Comparison of ENCODE assay signal across 25 mouse cellular contexts in genomic region chr13:29650576-29651236, GRCm38 (mm10).
DNase-seq lines count a peak whose midpoint lies in the region; ATAC-seq and TF ChIP-seq lines count a peak whose summit lies in the region.
"Had no signal": no experiment of that assay in that cellular context is flagged by ENCODE, and none has a peak within 500 bp of the region (broad histone marks: within the 10 kb centered on the region; RNA-seq: fewer than 3 reads in every experiment).

No protein-coding gene starts in this region.

- intact Hi-C loops in heart, adult 2 months (cut with DNase I) = no loop called here
- intact Hi-C loops in left cerebral cortex, postnatal 4 days (cut with DNase I) = no loop called here

- H3K4me3 ChIP-seq in heart, adult 2 months = no peak overlapping the region
- H3K4me3 ChIP-seq in intestine, embryonic 15.5 days (replicated peaks) = no peak overlapping the region
- H3K4me3 ChIP-seq: embryonic facial prominence, embryonic 15.5 days; erythroblast, embryonic 14.5 days; forebrain, embryonic 10.5 days; heart, embryonic 15.5 days; hindbrain, embryonic 12.5 days had no signal

- no peaks in the 10 kb centered on the region for H3K27me3 ChIP-seq in heart, adult 2 months (ENCODE audit: control insufficient read depth, insufficient read depth, low read length)
- H3K27me3 ChIP-seq in intestine, embryonic 15.5 days (replicated peaks) = no peaks in the 10 kb centered on the region
- H3K27me3 ChIP-seq: CH12.LX; embryonic facial prominence, embryonic 15.5 days; heart, embryonic 15.5 days; hindbrain, embryonic 12.5 days had no signal

- no peak overlapping the region for H3K4me2 ChIP-seq in intestine, embryonic 15.5 days (replicated peaks)
- H3K4me2 ChIP-seq: embryonic facial prominence, embryonic 15.5 days; heart, embryonic 11.5 days; heart, embryonic 15.5 days; hindbrain, embryonic 12.5 days had no signal

- TF ChIP-seq POLR2A in heart, adult 2 months (IDR thresholded peaks at IDR 0.05; ENCODE audit: insufficient read depth, low read depth, low read length) = no peak

- no peaks in the 10 kb centered on the region for H3K9me3 ChIP-seq in intestine, embryonic 15.5 days
- H3K9me3 ChIP-seq: embryonic facial prominence, embryonic 15.5 days; forebrain, embryonic 10.5 days; heart, embryonic 15.5 days; hindbrain, embryonic 12.5 days had no signal

- H3K79me2 ChIP-seq in heart, adult 2 months (replicated peaks; ENCODE audit: control insufficient read depth, insufficient read depth, low read length) = no peaks in the 10 kb centered on the region

- peaks cover 14% of the 10 kb centered on the region for H3K36me3 ChIP-seq in heart, adult 2 months (ENCODE audit: control insufficient read depth, insufficient read depth, low read length)
- H3K36me3 ChIP-seq in intestine, embryonic 15.5 days = no peaks in the 10 kb centered on the region
- H3K36me3 ChIP-seq: embryonic facial prominence, embryonic 15.5 days; forebrain, embryonic 10.5 days; heart, embryonic 15.5 days; hindbrain, embryonic 12.5 days had no signal

- 88% methylated on average over 6 of the region's 6 CpGs for whole genome bisulfite sequencing in heart, adult 2 months
- WGBS in intestine, embryonic 15.5 days = 85% methylated on average over 6 of the region's 6 CpGs

- TF ChIP-seq EP300 in heart, adult 2 months (IDR thresholded peaks at IDR 0.05; ENCODE audit: insufficient read depth, low read depth, low read length) = no peak

- no peak for TF ChIP-seq CTCF in heart, adult 2 months (IDR thresholded peaks at IDR 0.05)

- H3K27ac ChIP-seq in heart, adult 2 months = peak overlapping the region; percentile 8; the same call in 1 of the 2 replicates
- no peak overlapping the region for H3K27ac ChIP-seq in intestine, embryonic 15.5 days
- H3K27ac ChIP-seq: embryonic facial prominence, embryonic 15.5 days; forebrain, embryonic 10.5 days; hindbrain, embryonic 12.5 days had no signal

- ATAC-seq in hematopoietic stem cell, adult 5-6 weeks (replicated peaks in 1 of 2; ENCODE audit: insufficient read depth in 1 of 2, low FRiP score in 2 of 2, low TSS enrichment in 1 of 2, low read depth in 1 of 2, poor library complexity in 2 of 2, severe bottlenecking in 2 of 2) = peak; percentile 25 to 37; a peak in 2 of 4 replicates
- no peak for ATAC-seq in intestine, embryonic 15.5 days
- ATAC-seq: forebrain, embryonic 14.5 days; hindbrain, embryonic 16.5 days; inflammation-experienced regulatory T-cells, adult 6 months had no signal

- no peak overlapping the region for H3K9ac ChIP-seq in heart, adult 2 months (ENCODE audit: low read depth, low read length)
- no peak overlapping the region for H3K9ac ChIP-seq in intestine, embryonic 15.5 days
- H3K9ac ChIP-seq: embryonic facial prominence, embryonic 15.5 days; heart, embryonic 15.5 days; hindbrain, embryonic 12.5 days had no signal

- no peak for DNase-seq in heart, adult 2 months
- no peak for DNase-seq in heart, adult 9 months (ENCODE audit: low spot score in 2 of 2)
- DNase-seq in MEL-GATA-1-ER (ENCODE audit: extremely low read depth, low read depth) = peak; percentile 7
- no peak for DNase-seq in frontal cortex, postnatal 10 days (ENCODE audit: low spot score in 2 of 2)
- DNase-seq in left cerebral cortex, postnatal 4 days = no peak
- DNase-seq: adrenal gland, adult 2 months; adrenal gland, postnatal 25 days; cerebellum, adult 2 months; cerebellum, postnatal 10 days; embryo, embryonic 11 days; gastrocnemius, postnatal 14 days; heart, adult 11 months; kidney, adult 11 months had no signal

- H3K4me1 ChIP-seq in heart, adult 2 months (ENCODE audit: control insufficient read depth, insufficient read depth, low read length) = peaks cover 5% of the 10 kb centered on the region
- H3K4me1 ChIP-seq in intestine, embryonic 15.5 days (replicated peaks) = 0 out of 2 replicates have a peak, but pooled peaks cover 3% of the 10 kb centered on the region
- H3K4me1 ChIP-seq: embryonic facial prominence, embryonic 15.5 days; forebrain, embryonic 10.5 days; hindbrain, embryonic 12.5 days had no signal
